Mouse (Mus musculus) heart, postnatal 36 days (tissue): Measurements from ENCODE around the gene Acot7. TPM values are rescaled to one million over a fixed set of nuclear protein-coding genes. Genes with fewer than 3 reads are reported as not detected.

Source experiments
- DNase-seq, 2 experiments: peaks; one replicate each; pipeline ENCODE4 v3.0.0; 2021 to 2022
- intact Hi-C: fragments of 180-260 bp; cut with DNase I; formaldehyde crosslinking; loops from one replicate; pipeline ENCODE4 v1.15.1; 2025
- total RNA-seq, 2 experiments: library from RNA; stranded (reverse); gene quantifications; 2 replicates each; pipeline ENCODE4 v1.2.3; 2021

The Acot7 gene
- total RNA-seq, 2 experiments from 2014 or later, result 58.7 to 59.1 TPM

GRCm38 (mm10) chr4:152178344-152178864 is 470 bp downstream of the Acot7 start:
- DNase-seq, result peak; percentile 35 to 56
- intact Hi-C loops, result no loop called here

- intact Hi-C loops, result no loop called here
- DNase-seq, result no peak
Observed at GRCm38 (mm10) chr4:152178916-152179705, 1.2 kb downstream of the Acot7 start.

DNA sequence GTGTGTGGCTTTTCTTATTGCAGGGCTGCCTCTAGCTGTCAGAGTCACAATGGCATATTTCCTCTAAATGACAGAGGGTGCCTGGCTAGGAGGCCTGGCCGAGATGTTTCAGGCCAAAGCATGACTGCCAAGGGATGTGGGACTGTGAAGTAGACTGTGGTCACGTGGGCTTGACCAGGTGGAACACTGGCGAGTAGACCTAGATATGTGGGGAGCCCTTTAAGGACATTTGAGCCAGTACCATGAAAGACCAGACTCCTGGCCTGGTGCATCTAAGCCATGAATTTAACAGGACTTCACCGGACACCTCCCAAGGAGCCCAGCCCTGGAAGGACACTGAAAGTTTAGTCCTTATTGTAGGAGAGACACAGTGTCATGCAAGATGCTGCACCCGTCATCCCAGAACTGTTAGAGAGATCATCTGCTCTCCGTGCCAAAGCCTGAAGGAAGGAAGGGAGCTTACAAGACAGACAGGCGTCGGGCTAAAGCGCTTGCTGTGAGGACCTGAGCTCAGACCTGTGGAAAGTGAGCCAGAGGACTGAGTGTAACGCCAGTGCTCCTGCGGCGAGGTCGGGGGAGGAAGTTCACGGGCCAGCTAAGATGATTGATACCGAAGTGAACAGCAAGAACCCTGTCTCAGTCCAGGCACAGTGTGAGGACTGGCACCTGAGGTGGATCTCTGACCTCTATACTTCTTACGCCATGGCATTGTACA is 2.2 kb downstream of the Acot7 start:
- no peak for DNase-seq
- intact Hi-C loops, result no loop called here

DNA sequence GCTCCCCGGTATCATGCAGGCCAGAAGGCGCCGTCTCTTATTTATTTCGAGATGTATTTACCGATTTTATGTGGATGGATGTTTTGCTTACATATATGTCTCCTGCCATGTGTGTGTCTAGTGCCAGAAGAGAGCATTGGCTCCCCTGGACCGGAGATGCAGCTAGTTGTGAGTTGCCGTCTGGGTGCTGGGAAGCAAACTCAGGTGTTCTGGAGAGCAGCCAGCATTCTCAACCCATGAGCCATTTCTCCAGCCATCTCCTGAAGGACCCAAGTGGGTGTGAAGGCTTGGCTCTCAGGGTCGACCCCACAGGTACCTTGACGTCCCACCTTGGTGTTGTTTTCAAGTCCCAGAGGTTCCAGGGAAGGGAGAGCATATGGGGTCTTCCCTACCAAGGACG is 4.3 kb downstream of the Acot7 start:
- DNase-seq, result no peak

DNA sequence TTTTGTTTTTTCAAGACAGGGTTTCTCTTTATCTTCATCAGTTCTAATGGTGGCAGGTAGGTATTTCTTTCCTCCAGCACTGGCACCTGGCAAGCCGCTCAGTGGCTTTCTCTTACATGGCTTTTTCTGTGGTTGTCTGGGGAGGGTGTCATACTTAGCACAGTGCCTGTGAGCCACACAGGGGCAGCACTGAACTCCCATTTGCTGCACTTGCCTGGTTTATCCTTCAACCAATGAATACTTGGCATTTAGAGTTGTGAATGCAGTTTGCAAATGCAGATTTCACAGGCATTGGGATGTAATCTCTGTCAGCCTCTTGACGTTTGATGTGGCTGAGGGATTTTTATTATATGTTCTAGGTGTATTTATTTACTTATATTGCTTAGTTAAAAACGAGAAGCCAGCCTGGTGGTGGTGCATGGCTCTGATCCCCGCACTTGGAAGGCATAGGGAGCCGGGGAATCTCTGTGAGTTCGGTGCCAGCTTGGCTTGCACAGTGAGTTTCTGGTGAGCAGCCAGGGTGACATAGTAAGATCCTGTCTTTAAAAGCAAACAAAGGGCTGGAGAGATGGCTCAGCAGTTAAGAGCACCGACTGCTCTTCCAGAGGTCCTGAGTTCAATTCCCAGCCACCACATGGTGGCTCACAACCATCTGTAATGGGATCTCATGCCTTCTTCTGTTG is 6.6 kb downstream of the Acot7 start:
- intact Hi-C loops, result loop anchor here (2.0 kb wide), 1 partner anchor 28 kb away; no protein-coding TSS in a partner anchor
- DNase-seq, result no peak

More for the DNA sequence above, 4.3 kb downstream of the Acot7 start:
- intact Hi-C loops, result no loop called here

DNA sequence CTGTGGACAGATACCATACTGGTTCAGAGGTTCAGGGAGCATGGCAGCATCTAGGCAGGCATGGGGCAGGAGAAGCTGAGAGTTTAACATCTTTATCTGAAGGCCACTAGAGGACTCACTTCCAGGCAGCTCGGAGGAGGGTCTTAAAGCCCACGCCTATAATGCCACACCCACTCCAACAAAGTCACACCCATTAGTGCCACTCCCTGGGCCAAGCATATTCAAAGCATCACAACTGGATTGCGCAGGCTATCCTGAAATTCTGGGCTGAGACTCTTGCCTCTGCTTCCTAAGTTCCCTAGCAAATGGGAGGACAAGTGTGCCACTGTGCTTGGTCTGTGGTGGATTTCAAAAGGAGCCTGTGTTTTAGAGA is 7.2 kb downstream of the Acot7 start:
- peak; percentile 26 to 36 for DNase-seq
- intact Hi-C loops, result loop anchor here (2.0 kb wide), 1 partner anchor 28 kb away; no protein-coding TSS in a partner anchor

GRCm38 (mm10) chr4:152185510-152186204 is 7.7 kb downstream of the Acot7 start:
- DNase-seq, result peak; percentile 54 to 65
- intact Hi-C loops, result loop anchor here (2.0 kb wide), 1 partner anchor 27 kb away; no protein-coding TSS in a partner anchor

- intact Hi-C loops, result no loop called here
- DNase-seq, result no peak
Observed at GRCm38 (mm10) chr4:152186205-152187082, 8.5 kb downstream of the Acot7 start.

- DNase-seq, result no peak
- intact Hi-C loops, result no loop called here
Observed at GRCm38 (mm10) chr4:152187142-152187541, 9.2 kb downstream of the Acot7 start.

DNA sequence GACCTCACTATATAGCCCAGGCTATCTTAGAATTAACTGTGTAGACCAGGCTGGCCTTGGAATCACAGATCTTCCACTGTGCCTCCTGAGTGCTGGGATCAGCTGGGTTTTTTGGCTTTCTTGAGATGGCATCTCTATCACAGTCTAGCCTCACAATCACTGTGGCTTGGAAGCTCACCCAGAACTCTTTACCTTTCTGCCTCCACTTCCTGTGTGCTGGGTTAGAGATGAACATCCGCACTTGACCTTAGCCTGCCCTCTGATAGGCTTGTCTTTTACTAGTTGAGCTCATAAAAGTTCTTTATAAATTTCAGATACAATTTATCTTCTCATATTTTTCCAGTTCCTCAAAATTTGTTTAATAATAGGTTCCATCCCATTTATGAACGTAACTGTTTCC is 10.7 kb downstream of the Acot7 start:
- DNase-seq, result no peak
- intact Hi-C loops, result no loop called here

DNA sequence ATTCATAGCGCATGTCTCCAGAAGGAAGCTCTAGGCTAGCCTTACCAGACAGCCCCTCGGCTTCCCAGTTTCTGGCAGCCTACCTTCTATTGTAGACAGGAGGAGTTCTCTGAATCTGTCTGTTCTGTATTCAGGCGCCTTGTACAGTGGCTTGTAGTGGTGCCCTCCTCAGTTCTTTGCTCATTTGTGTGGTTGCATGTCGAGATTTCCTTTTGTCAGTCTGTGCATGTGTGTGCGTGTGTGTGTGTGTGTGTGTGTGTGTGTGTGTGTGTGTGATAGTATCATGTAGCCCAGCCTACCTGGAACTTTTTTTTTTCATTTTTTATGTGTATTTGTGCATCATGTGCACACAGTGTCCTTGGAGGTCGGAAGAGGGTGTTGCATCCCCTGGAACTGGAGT is 11.1 kb downstream of the Acot7 start:
- intact Hi-C loops, result no loop called here
- DNase-seq, result no peak

DNA sequence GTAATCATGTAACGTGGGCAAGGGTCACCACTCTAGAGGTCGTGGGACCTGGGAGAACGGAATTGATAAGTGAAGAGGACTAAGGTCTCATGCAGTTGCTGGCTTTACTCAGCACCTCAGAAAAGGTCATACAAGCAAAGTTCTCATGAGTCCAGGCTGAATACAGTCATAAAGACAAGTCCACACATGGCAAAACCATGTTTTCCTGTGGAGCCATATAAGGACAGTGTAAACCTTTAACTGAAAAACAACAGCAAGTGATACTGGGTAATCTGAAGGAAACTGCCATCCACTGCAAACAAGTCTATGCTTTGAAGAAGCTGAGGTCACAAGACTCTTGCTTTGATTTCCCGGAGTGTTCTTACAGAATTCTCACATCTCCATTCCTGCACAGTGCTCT is 11.8 kb downstream of the Acot7 start:
- no peak for DNase-seq
- intact Hi-C loops, result no loop called here

DNA sequence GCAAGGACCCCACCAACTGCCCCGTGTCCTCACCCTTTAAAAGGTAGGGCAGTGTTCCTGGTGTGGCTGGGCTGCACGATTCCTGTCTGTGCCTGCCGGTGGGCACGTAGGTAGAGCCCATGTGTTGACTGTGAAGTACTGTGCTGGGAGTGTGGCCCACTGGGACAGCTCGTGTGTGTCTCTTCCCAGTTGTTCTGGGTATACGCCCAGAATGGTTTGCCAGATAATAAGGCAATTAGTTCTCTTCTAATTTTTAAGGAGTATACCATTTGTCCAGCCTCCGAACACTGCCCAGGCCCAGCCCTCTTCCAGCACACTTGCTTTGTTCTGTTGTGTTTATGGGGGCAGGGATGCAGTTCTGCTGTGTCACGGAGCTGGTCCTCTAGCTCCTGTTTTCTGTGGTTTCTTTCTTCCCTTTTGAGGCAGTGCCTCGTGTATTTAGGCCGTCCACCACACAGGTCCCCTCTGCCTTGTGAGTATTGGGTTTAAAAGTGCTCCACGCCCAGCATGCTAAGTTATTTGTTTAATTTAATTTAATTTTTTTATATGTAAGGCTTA is 12.2 kb downstream of the Acot7 start:
- intact Hi-C loops, result no loop called here
- no peak for DNase-seq

GRCm38 (mm10) chr4:152190701-152191100 is 12.8 kb downstream of the Acot7 start:
- no peak for DNase-seq
- intact Hi-C loops, result no loop called here

DNA sequence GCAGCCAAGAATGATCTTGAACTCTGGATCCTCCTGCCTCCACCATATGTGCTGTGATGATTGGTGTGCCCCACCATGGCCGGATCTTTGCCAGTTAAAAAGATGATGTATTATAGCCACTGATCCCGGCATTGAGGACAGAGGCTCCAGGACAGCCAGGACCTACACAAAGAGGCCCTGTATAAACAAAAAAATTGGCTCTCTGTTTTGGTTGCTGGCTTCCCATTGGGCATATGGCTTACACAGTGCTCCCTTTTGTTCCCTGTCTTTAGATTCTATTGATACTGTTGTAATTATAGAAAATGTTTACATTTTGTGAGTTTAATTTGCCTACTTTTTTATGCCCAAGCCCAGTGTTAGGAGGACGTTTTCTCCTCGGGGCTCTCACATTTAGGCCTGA is 14.6 kb downstream of the Acot7 start:
- intact Hi-C loops, result no loop called here
- DNase-seq, result no peak

GRCm38 (mm10) chr4:152194476-152195175 is 16.7 kb downstream of the Acot7 start:
- intact Hi-C loops, result no loop called here
- no peak for DNase-seq

- DNase-seq, result no peak
- intact Hi-C loops, result no loop called here
Observed at GRCm38 (mm10) chr4:152196276-152196675, 18.3 kb downstream of the Acot7 start.

DNA sequence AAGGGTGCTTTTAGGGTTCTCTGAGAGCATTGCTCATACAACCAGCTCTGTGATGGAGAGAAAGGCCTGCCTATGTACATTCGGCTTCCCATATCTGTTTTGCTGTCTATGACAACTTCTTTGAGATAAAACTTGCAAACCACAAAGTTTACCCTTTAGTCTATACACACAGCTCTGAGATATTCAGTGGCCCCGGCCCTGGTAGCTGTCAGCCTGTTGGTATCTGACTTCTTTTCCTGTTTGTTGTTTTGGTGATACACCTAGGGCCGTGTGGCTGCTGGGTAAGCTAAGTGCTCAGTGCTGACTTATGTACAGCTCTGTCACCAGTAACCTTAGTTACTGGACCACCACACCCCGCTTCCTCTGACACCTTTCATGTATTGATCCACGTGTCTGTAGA is 19.6 kb downstream of the Acot7 start:
- DNase-seq, result no peak
- intact Hi-C loops, result no loop called here

DNA sequence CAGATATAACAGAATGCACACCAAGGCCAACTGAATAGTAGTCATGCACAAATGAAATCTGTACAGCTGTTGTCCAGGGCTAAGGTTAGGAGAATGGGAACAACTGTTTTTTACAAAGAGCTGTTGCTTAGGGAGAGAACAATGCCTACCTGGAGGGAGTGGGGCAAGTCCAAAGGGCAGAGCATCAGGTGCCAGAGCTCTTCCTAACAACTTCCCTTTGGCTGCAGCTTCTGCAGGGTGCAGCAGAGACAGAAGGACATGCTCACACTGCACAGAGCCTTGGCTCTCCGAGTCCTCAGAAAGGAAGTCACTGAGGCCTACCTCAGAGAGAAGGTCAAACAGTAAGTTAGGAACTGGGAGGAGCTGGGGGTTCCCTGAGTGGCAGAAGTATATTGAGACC is 21.7 kb downstream of the Acot7 start:
- no peak for DNase-seq
- intact Hi-C loops, result no loop called here
